Mouse (Mus musculus) bone marrow macrophage, adult 2 months (primary cell): ENCODE measurements around the gene Gga3.

Source experiments
- CTCF ChIP-seq: IDR thresholded peaks from 2 replicates; pipeline ENCODE4 v1.5.1; 2012; ENCODE audit warnings: low read depth, mild to moderate bottlenecking, low read length, moderate library complexity
- POLR2A ChIP-seq: IDR thresholded peaks from 2 replicates; pipeline ENCODE4 v1.6.1; 2012; ENCODE audit warnings: mild to moderate bottlenecking, low read depth, low read length, borderline replicate concordance

DNA sequence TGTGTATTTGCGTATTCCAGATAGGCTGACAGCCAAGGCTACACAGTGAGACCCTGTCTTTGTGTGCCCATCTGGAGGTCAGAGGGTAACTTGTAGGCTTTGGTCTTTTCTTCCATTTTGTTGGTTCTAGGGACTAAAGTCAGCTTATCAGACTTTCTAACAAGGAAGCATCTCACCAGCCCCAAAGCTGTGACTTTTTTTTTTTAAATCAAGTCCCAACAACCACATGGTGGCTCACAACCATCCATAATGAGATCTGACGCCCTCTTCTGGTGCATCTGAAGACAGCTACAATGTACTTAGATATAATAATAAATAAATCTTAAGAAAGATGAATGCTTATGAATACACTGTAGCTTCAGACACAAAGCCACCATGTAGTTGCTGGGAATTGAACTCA lies 65.8 kb downstream of the Gga3 start:
- TF ChIP-seq CTCF = no peak
- TF ChIP-seq POLR2A = no peak
